Mouse (Mus musculus) left cerebral cortex, postnatal 14 days (tissue): Measurements from ENCODE around the gene Rbp7. TPM values are rescaled to one million over a fixed set of nuclear protein-coding genes. Genes with fewer than 3 reads are reported as not detected.
"Not testable (repeated sequence)": the region's sequence is repeated elsewhere in the genome, so short reads cannot be mapped to it uniquely, and the experiment has no call there.

Experiments
- DNase-seq, 2 experiments: peaks; one replicate each; pipeline ENCODE4 v3.0.0; 2021 to 2022; ENCODE audit warnings: low spot score in 2 of 2, mixed read lengths in 1 of 2
- intact Hi-C: fragments of 180-260 bp; cut with DNase I; formaldehyde crosslinking; loops from one replicate; pipeline ENCODE4 v1.15.1; 2025
- long read RNA-seq, 2 experiments: library from polyadenylated mRNA; stranded (forward); transcript quantifications; one replicate each; pipeline ENCODE4 v2.0.0; 2021
- total RNA-seq, 2 experiments: library from RNA; stranded (reverse); gene quantifications; 2 replicates each; pipeline ENCODE4 v1.2.3; 2021

Rbp7 gene
- total RNA-seq = not detected
- long read RNA-seq, experiment 1 = 0 reads
- long read RNA-seq, experiment 2 = 0 reads

- no peak for DNase-seq
- intact Hi-C loops = no loop called here
Measured at GRCm38 (mm10) chr4:149454879-149455278, at the start of gene Rbp7. TSS of gene Rbp7 (minus strand) at chr4:149454978.

DNA sequence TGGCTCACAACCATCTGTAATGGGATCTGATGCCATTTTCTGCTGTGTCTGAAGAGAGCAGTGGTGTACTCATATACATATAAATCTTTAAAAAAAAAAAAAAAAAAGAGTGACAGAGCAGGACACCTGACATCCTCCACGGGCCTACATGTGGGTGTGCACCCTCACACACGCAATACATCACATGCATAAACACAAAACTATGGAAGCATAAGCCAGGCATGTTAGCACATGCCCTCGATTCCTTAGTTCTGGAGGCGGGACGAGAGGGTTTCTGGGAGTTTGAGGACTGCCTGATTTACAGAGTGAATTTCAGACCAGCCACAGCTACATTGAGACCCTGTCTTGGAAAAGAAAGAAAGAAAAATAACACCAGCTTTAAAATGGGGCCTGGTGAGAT lies 49.6 kb upstream of the Rbp7 start:
- DNase-seq = no peak
- intact Hi-C loops = no loop called here

GRCm38 (mm10) chr4:149499790-149500189 lies 45.0 kb upstream of the Rbp7 start:
- intact Hi-C loops = no loop called here
- DNase-seq = no peak

DNA sequence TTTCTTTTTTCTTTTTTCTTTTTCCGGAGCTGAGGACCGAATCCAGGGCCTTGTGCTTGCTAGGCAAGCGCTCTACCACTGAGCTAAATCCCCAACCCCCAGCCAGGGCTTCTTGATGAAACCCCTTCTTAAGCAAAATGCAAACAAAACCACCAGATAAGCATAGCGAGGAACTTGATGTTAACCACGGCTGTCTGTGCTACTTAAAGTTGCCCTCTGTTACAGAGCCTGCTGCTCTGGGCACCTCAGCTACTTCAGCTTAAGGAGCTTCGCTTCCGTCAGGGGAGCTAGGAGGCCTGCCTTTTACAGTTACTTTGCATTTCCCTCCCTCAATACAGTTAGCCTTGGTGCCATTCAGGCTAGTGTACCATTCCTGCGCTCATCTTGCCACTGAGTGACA lies 44.1 kb upstream of the Rbp7 start:
- intact Hi-C loops = no loop called here
- no peak for DNase-seq

GRCm38 (mm10) chr4:149496612-149497011 lies 41.8 kb upstream of the Rbp7 start:
- intact Hi-C loops = no loop called here
- DNase-seq = peak in 1 of 2 experiments; percentile 37

DNA sequence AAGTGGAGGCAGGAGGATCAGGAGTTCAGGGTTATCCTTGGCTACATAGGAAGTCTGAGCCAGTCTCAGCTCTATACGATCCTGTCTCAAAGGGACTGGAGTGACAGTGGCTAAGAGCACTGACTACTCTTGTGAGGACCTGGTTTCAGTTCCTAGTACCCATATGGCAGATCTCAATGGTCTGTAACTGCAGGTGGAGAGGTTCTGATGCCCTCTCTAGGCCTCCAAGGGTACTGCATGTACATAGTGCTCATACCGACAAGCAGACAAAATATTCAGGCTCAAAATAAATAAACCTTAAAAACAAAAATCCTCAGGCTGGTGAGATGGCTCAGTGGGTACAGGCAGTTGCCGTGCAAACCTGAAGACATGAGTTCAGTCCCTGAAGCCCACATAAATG lies 36.4 kb upstream of the Rbp7 start:
- DNase-seq = no peak
- intact Hi-C loops = no loop called here

DNA sequence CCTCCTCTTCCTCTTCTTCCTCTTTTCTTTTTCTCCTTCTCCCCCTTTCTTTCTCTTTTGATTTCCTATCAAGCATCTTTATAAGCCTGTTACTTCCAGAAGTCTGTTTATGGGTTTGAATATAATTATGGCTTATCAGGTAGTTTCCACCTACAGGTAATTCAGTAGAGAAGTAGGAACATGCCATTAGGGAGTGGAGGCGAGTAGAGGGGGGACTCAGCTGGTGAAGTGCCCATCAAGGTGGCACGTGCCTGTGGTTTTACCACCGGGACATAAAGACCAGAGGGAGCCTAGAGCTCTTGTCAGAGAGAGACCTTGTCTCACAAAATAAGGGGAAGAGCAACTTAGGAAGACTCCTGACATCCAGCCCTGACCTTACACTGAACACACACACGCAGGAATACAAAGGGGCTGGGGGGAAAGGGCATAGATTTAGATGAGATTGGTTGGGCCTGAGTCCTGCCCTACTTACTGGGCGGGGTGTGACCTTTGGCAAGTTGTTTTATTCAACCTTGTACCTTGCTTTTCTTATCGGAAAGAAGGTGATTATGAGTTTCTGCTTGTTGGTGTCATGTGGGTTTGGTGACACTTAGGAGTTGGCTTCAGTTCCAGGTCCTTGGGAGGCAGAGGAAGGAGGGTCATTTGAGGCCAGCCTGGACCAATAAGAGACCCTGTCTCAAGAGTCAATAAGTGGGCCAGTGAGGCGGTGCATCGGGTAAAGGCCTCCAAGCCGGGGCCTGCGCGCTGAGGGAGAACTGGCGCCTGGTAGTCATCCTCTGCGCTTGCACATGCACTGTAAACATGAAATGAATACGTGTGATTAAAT lies 34.9 kb upstream of the Rbp7 start:
- DNase-seq = no peak
- intact Hi-C loops = loop anchor here (5.0 kb wide), 1 partner anchor 58 kb away; no protein-coding TSS in a partner anchor

- intact Hi-C loops = loop anchor here (5.0 kb wide), 1 partner anchor 60 kb away; no protein-coding TSS in a partner anchor
- DNase-seq = no peak
Measured at GRCm38 (mm10) chr4:149487729-149488128, 33.0 kb upstream of the Rbp7 start.

GRCm38 (mm10) chr4:149485825-149486206 lies 31.0 kb upstream of the Rbp7 start:
- intact Hi-C loops = loop anchor here (5.0 kb wide), 1 partner anchor 61 kb away; no protein-coding TSS in a partner anchor
- DNase-seq = peak; percentile 14 to 30

DNA sequence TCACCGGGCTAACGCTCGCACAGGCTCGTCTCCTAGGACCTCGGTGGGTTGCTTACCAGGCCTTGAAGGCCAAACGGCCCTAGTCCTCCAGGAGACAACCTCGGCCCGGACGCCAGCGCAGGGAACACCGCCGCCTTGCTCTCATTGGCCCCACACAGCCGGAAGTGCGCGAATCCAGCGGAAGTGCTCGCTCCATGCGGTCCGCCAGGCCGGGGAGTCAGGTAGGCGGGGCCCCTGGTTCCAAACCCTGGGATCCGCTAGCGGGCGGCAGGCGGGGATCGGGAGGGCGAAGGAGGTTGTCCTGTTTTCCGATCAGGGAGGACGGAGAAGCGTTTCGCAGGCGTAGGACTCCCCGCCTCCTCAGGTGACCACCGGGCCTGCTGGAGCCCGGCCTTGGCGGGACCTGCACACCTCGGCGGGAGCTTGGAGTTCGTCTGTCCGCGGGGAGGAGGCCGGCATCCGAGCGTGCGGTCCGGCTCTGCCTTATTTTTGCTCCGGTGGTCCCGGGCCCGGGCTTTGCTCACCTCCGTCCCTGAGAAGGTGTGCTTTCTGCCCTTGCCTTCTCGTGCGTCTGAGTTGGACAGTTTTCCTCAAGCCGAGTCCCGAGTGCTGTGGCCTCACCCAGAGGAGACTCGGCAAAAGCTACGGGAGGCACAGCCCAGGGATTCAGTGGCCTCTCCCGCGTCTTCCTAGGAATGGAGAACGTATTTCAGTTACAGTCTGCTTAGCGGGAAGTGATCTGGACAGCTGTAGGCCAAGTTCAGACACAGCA lies 30.5 kb upstream of the Rbp7 start, which contains the start of the genes Nmnat1 and Lzic:
Gene Nmnat1 (minus strand): TSS at position 150 of the 772 bp plus-strand sequence.
Gene Lzic (plus strand): TSS at position 177 of the 772 bp plus-strand sequence.
- DNase-seq = peak; percentile 91 to 93
- intact Hi-C loops = loop anchor here (5.0 kb wide), 1 partner anchor 62 kb away; no protein-coding TSS in a partner anchor

DNA sequence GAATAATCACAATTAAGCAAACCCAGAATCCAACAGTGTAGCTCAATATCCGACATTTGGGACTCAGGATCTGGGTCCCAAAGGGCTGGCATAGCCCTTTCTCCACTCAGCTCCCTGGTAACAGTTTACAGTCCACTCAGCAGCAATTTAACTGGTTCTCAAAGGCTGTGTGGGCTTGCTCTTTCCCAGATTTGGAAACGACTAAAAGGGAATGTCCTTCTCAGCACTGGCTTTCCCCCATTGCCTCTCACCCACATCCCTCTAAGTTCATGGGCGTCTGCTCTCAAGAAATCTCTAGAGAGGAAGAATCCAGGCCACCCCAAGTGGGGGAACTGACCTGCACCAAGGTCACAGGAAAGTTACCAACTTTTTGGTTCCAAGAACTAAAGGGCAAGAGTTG lies 29.8 kb upstream of the Rbp7 start:
- intact Hi-C loops = no loop called here
- peak in 1 of 2 experiments; percentile 11 for DNase-seq

- intact Hi-C loops = no loop called here
- no peak for DNase-seq
Measured at GRCm38 (mm10) chr4:149477078-149477477, 22.3 kb upstream of the Rbp7 start, which contains the start of gene Tmem274. TSS of gene Tmem274 (plus strand) at chr4:149477378.

GRCm38 (mm10) chr4:149475096-149475495 lies 20.3 kb upstream of the Rbp7 start:
- no peak for DNase-seq
- intact Hi-C loops = no loop called here

GRCm38 (mm10) chr4:149469557-149469956 lies 14.8 kb upstream of the Rbp7 start:
- DNase-seq = no peak
- intact Hi-C loops = no loop called here

- intact Hi-C loops = no loop called here
- no peak for DNase-seq
Measured at GRCm38 (mm10) chr4:149463435-149463950, 8.7 kb upstream of the Rbp7 start.

- DNase-seq = no peak
- intact Hi-C loops = no loop called here
Measured at GRCm38 (mm10) chr4:149462305-149462971, 7.7 kb upstream of the Rbp7 start.

- intact Hi-C loops = no loop called here
- DNase-seq = peak in 1 of 2 experiments; percentile 17
Measured at GRCm38 (mm10) chr4:149461579-149462304, 7.0 kb upstream of the Rbp7 start.

DNA sequence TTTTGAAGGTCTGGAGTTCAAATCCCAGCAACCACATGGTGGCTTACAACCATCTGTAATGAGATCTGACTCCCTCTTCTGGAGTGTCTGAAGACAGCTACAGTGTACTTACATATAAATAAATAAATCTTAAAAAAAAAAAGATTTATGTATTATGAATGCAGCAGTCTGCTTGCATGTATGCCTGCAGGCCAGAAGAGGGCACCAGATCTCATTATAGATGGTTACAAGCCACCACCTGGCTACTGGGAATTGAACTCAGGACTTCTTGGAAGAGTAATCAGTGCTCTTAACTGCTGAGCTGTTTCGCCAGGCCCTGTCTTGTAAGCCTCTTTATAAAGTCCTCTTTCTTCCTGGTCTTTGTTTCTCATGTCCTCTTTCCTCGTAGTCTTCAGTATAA lies 5.7 kb upstream of the Rbp7 start:
- DNase-seq, intact Hi-C loops: not testable (repeated sequence)

- no peak for DNase-seq
- intact Hi-C loops = no loop called here
Measured at GRCm38 (mm10) chr4:149459425-149459824, 4.6 kb upstream of the Rbp7 start.
